Mouse (Mus musculus) liver, adult 2 months (tissue): ENCODE measurements around the gene Per1.

ENCODE experiments used
- CTCF ChIP-seq: fragments of 200-500 bp; IDR thresholded peaks from 2 replicates; pipeline ENCODE4 v1.5.1; 2011; ENCODE audit warnings: low read depth, low read length, control low read depth
- POLR2A ChIP-seq: fragments of 200-500 bp; IDR thresholded peaks from 2 replicates; pipeline ENCODE4 v1.6.1; 2011; ENCODE audit warnings: low read length, control low read depth; ENCODE audit not compliant: insufficient read depth; ENCODE audit errors: extremely low read depth

DNA sequence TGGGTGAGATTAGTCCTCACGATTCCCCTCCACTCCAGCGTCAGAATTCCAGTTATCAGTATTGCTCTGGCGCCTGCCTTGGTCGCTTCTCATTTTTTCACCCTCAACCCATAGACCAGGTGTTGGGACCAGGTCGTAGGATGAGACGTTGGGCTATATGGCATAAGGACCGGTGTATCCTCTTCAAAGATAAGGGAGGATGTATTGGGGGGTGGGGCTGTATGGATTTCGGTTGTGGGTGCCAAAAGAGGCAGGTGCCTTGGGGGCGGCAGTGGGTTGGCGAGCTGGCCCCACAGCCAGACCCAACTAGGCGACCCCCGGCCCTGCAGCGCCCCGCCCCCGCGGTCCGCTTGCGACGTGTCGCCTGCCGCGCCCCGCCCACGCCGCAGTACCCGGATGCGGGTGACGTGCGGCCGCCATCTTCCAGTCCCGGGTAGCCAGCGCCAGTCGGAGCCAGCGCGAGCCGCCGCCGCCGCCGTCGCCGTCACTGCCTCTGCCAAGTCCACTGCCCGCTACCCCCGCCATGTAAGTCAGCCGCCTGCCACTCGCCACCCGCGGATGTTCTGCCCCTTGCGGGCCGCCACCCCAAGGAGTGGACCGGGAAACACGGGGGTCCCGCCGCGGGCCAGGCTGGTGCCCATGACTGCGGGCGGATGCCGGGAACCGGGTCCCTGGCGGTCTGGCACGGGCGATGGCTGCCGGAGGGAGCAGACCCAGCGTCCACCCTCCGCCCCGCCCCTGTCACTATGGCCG, 6.7 kb upstream of the Per1 start, which contains the start of gene Vamp2:
- TF ChIP-seq CTCF (no peak), POLR2A (peak; percentile 65; the same call in 1 of the 2 replicates)
